Mouse (Mus musculus) retina, embryonic 14.5 days (tissue): ENCODE measurements around the gene Wipf2.
"Not testable (repeated sequence)": the region's sequence is repeated elsewhere in the genome, so short reads cannot be mapped to it uniquely, and the experiment has no call there.

ENCODE experiments used
- DNase-seq: peaks from one replicate; pipeline ENCODE4 v3.0.0-alpha.2; 2015; ENCODE audit warnings: low spot score

Wipf2 gene

DNA sequence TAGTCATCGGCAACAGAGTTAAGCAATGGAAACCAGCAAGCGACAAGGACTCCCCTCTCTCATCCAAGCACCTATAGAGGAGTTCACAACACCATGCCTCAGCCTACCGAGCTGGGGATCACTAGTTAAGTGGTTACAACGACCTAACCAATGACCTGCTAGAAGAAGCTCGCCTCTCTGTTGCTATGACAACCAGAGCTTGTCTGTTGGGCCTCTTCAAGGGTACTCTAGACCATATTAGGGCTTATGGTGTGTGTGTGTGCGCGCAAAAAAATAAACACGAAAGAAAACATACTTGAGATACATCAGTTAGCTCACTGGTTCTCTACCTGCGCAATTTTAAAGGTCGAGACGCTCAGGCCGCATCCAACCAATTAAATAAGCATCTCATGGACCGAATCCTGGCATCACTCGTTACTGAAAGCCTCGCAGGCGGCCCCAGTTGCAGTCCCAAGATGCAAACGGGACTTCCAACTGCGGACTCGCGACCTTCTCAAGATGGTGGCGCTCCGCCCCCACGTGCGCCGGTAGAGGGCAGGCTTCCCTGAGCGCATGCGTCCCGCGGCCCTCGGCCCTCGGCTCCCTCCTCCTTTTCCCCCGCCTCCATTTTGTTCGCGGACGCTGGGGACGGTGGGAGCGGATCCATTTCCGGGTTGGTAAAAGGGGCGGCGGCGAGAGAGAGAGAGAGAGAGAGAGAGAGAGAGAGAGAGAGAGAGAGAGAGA is at the start of gene Wipf2:
Wipf2 (plus strand) TSS at position 611 of the 723 bp plus-strand sequence.
- DNase-seq = peak; percentile 97

DNA sequence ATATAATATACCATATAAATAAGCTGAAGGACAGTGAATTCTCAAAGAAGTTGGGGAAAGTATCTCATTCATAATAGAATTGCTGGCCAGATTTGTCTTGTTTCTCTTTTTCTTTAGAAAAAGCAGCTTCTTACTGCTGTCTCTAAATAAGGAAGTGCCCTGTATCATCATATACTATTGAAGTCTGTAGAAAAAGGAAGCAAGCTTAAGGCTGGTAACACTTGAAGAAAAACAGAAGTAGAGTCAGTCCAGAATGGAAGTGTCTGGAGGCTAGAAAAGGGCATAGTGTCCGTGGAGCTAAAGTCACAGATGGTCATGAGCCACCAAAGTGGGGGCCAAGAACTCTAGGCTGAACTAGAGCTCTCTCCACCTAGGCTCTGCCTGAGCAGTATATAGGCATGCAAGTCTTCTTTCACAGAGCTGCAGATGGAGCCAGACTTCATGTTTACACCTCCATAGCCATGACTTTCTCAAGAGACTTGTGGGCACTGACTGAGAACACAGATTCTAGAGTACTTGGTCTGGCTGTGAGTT is 46.7 kb upstream of the Wipf2 start:
- no peak for DNase-seq

DNA sequence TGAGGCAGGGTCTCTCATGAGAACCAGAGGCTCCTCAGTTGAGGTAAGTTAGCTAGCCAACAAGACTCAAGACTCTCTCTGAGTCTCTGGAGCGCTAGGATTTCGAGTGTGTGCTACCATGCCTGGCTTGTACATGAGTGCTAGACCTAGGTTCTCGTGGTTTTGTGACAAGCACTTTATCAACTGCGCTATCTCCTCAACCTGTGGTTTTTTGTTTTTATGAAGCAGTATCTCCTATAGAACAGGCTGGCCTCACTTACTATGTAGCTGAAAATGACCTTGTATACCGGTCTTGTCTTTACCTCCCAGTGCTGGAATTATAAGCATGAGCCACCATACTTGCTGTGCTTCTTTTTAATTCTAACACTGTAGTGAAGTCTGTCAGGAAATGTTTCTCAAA is 42.5 kb upstream of the Wipf2 start:
- DNase-seq = no peak

DNA sequence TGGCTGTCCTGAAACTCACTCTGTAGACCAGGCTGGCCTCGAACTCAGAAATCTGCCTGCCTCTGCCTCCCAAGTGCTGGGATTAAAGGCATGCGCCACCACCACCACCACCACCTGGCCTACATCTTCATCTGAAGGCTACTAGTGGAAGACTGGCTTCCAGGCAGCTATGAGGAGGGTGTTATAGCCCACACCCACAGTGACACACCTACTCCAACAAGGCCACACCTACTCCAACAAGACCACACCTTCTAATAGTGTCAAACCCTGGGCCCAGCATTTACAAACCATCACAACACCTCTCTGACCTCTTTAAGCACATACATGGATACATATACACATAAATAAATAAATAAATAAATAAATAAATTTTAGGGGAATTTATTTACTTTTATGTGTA is 37.4 kb upstream of the Wipf2 start:
- not testable (repeated sequence) for DNase-seq

DNA sequence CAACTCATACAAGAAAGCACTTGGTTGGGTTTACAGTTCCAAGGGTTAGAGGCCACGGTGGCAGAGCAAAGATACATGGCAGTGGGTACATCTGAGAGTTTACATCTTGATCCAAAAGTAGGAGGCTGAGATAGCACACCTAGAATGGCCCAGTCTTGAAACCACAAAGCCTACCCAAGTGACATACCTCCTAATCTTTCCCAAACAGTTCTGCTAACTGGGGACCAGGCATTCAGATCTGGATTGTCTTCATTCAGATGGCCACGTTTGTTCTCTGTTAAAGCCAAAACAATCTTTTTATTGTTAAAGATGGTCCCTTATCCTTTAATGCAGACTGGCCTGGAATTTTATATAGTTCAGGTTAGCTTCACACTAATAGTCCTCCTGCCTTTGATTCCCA is 35.6 kb upstream of the Wipf2 start:
- DNase-seq = no peak

DNA sequence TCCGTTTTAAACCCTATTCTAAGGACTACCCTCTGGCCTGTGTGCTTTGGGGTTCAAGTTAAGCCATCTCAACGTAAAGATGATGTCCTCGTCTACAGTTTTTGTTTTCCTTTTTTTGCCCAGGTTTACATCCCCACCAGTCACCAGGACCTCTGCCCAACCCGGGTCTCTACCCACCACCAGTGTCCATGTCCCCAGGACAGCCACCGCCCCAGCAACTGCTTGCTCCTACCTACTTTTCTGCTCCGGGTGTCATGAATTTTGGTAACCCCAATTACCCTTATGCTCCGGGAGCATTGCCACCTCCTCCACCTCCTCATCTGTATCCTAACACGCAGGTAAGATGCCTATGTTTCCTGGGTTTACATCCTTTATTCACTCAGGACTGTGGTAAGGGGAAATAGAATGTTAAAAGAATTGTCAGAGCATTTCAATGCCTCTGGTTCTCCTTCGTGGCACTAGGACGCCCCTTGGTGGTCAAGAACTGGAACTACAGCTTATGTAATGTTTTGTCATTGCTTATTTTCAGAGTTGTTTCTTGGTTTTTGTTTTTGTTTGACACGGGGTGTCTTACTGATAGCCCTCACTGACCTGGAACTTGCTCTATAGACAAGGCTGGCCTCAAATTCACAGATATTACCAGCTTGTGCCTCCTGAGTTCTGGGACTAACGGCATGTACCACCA is 34.2 kb upstream of the Wipf2 start:
- DNase-seq = peak; percentile 75

DNA sequence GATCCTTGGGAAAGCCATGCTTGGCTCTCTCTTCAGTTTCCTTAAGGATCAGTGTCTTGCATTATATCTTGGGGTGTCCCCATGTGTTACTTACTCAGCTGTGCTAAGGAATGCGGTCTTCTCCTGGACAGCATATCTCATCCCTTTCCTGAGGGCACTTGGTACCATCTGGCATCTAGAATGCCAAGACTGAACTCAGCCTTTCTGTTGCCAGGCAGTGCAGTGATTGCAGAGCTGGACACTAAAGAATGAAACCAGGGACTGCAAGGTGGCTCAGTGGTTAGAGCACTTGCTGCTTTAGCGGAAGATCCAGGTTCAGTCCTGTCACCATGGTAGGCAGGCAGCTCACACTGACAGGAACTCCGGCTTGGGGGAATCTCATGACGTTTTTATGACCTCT is 33.6 kb upstream of the Wipf2 start:
- DNase-seq = no peak

DNA sequence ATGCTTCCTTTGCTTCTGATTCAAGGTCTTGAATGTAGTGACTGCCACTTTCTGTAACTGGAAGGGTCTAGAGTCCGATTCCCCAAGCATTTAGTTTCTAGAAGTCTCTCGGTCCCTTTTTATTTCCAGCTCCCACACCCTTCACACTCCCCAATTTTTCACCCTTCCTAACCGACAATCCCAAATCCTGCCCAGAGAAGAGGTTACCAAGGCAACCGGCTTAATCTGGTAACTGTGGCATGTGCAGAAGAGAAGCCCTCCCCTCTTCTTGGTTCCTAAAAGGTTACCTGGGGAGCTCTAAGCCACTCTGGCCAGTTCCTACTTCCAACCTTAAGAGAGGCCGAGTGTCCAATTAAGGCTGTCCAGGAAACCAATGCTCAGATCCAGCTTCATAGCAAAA is 28.1 kb upstream of the Wipf2 start:
- DNase-seq = no peak

DNA sequence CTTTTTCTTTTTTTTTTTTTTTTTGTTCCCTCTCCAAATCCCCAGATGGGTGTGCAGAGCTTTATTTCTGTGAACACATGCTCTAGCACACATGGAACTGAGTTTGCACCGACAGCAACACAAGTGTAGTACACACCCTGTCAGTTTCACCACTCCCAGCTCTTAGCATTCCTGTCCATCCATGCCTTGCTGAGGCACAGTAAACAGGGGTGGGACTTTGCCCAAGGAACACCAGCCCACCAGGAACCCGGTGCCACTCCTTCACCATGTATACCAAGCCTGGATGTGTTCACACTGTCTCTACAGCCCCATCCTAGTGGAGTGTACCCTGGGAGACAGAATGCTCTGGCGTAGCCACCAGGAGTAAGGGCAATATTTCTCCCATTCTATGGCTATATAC is 27.7 kb upstream of the Wipf2 start:
- no peak for DNase-seq

DNA sequence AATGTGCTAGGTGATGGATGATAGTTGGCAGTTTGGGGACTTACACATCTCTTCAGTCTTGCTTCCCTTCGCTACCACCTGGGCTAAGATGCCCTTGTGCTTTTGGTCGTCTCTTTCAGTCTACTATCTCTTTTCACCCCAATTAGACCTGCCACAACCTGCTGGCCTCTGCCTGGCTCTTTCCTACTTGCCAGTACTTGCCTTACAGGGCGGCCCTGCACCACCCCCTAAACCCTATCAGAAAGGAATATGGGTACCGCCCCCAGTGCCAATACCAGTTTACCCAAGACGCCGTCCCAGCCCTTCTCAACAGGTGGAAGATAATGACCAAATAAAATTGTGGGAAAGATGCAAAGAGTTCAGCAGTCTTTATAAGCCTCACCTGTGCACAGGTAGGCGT is 27.3 kb upstream of the Wipf2 start:
- no peak for DNase-seq

DNA sequence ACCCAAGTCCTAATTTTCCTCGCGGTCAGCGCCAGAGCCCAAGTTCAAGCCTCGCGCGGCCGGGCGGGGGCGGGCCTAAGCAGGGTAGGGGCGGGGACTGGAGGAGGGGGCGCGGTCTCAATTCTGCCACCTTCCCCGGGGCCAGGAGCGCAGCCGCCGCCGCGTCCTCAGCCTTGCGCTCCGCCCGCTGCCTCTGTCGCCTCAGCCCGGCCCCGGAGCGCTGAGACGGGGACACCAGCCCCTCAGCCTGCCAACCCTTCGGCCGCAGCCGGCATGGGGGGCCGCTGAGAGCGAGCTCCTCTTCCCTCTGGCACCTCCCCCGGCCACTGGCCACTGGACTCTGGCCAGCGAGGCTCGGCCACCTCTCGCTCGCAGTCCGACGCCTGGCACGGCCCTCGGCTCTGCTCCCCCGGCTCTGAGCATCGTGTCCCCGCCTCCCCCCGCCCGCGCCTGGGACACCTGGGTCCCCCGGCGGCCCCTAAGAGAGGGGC is 26.7 kb upstream of the Wipf2 start, which contains the start of gene Rapgefl1:
Rapgefl1 (plus strand) TSS at position 135 of the 491 bp plus-strand sequence.
- peak; percentile 86 for DNase-seq

DNA sequence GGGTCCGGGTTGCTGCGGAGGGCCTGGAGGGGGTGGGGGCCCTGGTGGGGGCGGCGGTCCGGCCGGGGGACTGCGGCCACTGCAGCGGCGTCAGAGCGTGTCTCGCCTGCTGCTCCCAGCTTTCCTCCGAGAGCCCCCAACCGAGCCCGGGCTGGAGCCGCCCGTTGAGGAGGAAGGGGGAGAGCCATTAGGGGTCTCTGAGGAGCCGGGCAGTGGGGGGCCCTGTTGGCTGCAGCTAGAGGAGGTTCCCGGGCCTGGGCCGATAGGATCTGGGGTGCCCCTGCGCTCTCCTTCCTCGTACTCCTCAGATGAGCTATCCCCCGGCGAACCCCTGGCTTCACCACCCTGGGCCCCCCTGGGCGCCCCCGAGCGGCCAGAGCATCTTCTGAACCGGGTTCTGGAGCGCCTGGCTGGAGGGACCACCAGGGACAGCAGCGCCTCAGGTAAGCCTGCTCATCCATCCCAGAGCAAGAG is 26.2 kb upstream of the Wipf2 start:
- peak; percentile 44 for DNase-seq

DNA sequence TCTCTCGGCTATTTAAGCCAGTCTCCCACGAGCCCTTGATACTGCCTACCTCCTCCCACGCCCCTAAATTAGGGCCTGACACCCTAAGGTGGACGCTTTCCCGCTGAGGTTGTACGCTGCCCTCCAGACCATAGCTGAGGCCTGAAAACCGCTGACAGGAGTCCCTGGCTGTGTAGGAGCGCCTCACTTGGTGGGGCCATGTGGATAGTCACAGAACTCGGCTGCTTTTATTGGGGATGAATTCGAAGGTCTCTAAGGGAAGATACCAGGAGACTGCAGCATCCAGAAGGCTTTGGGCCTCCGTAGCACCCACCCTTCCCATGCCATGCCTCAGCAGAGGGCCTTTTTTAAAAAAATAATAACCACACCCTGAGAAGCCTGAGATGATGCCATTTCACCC is 25.5 kb upstream of the Wipf2 start:
- DNase-seq = no peak

DNA sequence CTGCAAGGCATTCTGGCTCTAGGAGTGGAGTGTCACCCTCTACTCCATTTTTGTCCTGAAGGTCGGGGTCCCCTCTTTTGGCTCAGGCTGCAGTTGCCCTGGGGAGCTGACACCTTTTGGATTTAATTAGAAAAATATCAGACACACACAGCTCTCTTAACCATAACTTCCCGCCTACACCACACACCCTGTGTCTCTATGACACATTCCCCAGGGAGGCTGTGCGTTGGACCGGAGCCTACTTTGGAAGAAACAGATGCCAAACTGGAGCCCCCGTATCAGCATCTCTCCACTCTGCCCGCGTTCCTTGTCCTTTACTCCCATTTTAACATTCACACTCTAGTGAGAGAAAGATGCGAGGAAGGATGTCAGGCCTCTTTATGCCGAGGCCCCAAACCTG is 24.9 kb upstream of the Wipf2 start:
- DNase-seq = no peak

DNA sequence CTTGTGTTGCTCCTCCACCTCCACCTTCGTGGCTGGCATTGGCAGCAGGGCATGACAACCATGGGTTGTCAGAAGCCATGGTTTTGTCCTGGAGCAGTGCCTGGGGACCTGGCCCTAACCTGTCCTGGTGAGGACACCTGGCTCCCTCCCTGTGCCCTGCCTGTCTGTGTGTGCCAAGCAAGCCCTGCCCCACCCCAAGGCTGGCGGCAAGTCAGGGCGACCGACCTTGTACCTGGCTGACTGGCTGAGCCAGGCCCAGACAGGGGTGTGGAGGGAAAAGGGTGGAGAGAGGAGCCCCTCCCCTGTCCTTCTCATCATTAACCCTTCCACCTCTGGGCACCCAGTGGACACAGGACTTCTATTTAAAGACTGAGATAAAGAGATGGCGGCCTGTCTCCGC is 24.0 kb upstream of the Wipf2 start:
- DNase-seq = no peak

DNA sequence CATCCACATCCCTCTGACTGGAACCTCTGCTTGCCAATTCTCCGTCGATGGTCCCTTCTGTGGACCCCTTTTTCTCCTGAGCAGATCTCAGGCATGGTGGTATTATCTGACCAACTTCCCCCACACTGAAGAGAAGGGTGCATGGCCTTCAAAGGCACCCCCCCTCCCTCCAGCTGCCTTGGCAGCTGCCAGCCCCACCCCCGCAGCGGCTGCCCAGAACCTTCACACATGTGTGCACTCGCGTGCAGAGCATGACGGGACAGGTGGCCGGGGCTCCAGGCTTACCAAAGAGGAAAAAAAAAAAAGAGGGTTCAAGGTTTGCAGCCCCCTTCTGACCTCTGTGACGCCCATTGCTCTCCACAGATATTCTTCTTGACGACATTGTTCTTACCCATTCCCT is 23.5 kb upstream of the Wipf2 start:
- no peak for DNase-seq

DNA sequence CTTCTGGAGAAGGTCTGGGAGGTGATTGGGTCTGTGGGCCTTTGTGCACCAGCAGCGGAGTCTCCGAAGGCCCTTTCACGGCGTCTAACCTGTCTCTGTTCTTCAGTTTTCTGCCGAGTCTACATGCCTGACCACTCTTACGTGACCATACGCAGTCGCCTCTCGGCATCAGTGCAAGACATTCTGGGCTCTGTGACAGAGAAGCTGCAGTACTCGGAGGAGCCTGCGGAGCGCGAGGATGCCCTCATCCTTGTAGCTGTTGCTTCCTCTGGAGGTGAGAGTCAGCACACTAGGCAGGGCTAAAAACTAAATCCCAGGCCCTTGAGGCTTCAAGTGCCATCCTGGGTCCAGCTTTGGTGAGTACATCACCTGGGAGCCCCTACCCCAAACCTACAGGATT is 17.4 kb upstream of the Wipf2 start:
- peak; percentile 38 for DNase-seq

DNA sequence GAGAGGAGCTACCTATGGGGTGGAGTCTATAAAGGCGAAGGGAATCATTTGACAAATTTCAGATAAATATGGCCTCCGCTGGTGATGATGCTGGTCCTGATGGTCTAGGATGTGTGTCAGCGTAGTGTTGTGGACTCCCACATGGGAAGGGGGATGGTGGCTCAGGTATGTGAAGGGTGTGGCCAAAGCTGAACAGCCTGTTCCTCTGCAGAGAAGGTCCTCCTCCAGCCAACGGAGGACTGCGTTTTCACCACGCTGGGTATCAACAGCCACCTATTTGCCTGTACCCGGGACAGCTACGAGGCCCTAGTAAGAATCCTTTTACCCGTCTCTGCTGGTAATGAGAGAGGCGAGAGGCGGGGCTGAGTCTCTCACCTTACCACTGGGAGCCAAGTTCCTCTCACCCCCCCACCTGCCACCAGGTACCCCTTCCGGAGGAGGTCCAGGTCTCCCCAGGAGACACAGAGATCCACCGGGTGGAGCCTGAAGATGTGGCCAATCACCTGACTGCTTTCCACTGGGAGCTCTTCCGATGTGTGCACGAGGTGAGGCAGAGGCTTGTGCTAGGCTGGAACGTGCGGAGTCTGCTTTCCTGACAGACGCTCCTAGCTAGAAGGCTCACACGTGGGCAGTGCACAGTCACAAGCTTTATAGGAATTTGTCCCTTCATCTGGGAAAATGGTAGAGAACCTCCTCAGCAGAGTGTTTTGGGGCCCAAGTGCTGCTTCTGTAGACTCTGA is 16.4 kb upstream of the Wipf2 start:
- no peak for DNase-seq

DNA sequence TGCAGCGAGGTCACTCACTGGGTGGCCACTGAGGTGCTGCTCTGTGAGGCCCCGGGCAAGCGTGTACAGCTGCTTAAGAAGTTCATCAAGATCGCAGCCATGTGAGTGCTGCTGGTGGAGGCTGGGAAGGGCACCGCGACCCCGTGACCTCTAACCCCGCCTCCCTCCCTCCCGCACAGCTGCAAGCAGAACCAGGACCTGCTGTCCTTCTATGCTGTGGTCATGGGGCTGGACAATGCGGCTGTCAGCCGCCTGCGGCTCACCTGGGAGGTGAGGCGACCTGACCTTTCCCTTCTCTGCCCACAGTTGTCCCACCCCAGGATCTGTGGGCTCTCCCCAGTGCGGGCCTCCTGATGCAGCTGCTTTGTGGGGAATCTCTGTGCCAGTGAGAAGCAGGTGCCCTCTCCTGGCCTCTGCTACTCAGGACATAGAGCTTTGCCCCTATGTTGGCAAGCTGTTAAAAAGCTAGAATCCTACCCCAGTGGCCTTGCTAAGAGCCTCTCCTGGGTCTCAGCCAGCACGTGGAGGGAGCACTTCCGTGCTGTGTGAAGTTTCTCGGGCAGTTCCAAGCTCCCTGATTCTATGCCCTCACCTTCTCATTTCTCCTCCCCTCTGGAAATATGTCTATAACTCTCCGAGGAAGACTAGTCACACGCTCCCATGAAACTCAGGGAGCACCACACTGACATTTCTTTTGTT is 14.1 kb upstream of the Wipf2 start:
- DNase-seq = peak; percentile 54

DNA sequence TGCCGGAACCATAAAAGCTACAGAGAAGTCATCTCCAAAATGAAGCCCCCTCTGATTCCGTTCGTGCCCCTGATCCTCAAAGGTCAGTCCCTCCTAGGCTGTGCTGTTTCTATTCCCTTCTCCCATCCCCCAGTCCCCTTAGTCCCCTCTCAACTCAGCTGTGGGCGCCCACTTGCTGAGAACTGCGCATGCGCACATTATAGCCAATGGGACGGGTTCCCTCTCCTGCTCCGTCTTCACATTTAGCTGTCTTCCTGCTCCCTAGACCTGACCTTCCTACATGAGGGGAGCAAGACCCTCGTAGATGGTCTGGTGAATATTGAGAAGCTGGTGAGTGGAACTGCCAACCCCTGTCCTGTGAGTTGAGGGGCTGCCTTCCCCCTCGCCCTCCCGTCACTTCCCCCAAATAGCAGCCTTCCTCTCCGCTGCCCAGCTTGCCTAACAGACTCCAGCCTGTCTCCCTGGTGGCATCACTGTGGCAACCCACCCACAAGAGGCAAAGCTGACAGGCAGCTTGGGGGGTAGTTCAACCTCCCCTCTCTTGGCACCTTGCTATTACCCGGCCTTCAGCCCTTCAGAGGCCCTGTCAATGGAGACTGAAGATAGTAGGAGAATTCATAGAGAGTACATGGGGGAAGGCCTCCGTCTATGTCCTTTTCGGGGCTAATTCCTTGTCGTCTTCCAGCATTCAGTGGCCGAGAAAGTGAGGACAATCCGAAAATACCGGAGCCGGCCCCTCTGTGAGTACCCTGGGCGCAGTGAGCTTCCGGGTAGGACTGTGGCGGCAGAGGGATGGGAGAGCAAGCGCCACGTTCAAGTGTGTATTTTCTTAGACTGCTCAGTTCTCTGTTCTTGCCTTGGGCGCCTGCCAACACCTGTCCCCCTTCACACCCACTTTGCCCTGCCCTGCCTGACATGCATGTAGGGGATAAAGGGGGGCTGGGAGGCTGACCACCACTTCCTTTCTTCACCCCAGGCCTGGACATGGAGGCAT is 13.0 kb upstream of the Wipf2 start:
- DNase-seq = peak; percentile 79

DNA sequence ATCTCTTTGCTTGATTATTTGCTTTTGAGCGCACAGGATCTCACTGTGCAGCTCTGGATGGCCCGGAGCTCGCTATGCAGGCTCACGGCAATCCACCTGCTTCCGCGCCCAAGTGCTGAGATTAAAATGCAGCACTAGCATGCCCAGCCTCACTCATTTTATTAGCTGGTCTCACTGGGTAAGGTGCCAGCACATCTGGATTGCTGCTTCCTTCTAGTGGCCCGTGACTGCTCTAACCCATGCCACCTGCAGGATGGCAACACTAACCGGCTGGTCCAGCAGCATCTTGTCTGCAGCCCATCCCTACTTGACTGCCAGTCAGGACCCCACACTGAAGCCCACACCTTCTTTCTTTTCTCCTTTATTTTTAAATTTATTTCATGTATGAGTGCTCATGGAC is 9.3 kb upstream of the Wipf2 start:
- DNase-seq = no peak
